Mouse (Mus musculus) cerebellum, adult 2 months (tissue): Measurements from ENCODE around the gene Camkmt. TPM values are rescaled to one million over a fixed set of nuclear protein-coding genes. Genes with fewer than 3 reads are reported as not detected.

Experiments
- DNase-seq, 2 experiments: peaks; one replicate each; pipeline ENCODE4 v3.0.0; 2021
- H3K27ac ChIP-seq: fragments of 200-500 bp; 2 replicates; pipeline ENCODE4 v1.5.1; 2012; ENCODE audit warnings: low read length, control low read depth, inconsistent platforms; ENCODE audit not compliant: insufficient read depth
- H3K27me3 ChIP-seq: fragments of 200-500 bp; 2 replicates; pipeline ENCODE4 v1.6.1; 2012; ENCODE audit warnings: inconsistent platforms, mild to moderate bottlenecking, low read length, moderate library complexity; ENCODE audit not compliant: control insufficient read depth, insufficient read depth
- H3K4me1 ChIP-seq: fragments of 200-500 bp; 2 replicates; pipeline ENCODE4 v1.6.1; 2011; ENCODE audit warnings: low read length; ENCODE audit not compliant: control insufficient read depth, insufficient read depth
- H3K4me3 ChIP-seq: fragments of 200-500 bp; replicated peaks from 2 replicates; pipeline ENCODE3; 2011; ENCODE audit warnings: mild to moderate bottlenecking, low read depth, low read length, control low read depth; ENCODE audit not compliant: insufficient read depth
- CTCF ChIP-seq: fragments of 200-500 bp; IDR thresholded peaks from 2 replicates; pipeline ENCODE4 v1.5.1; 2011; ENCODE audit warnings: low read depth, mild to moderate bottlenecking, control low read depth, low read length, moderate library complexity, borderline replicate concordance; ENCODE audit not compliant: insufficient read depth
- POLR2A ChIP-seq: fragments of 200-500 bp; IDR thresholded peaks from 2 replicates; pipeline ENCODE4 v1.6.1; 2011; ENCODE audit warnings: low read length, control low read depth, borderline replicate concordance; ENCODE audit not compliant: insufficient read depth
- WGBS: fragments of 180-500 bp; shearing (Covaris S2); methylation state at CpG from one replicate; pipeline ENCODE4 v1.1.7; 2018; 5-methylcytosine and 5-hydroxymethylcytosine counted together
- polyA plus RNA-seq: library from polyadenylated mRNA; depleted of rRNA; stranded (reverse); fragments of >200 nt; gene quantifications from 2 replicates; pipeline ENCODE4 v1.2.3, GENCODE M21; 2012

The Camkmt gene
- polyA plus RNA-seq, 1 experiment = 6.6 TPM

GRCm38 (mm10) chr17:85381578-85382223 lies 291.3 kb downstream of the Camkmt start:
- H3K4me3 ChIP-seq = no peak overlapping the region
- no peak for DNase-seq
- H3K27me3 ChIP-seq = no peaks in the 10 kb centered on the region
- 82% methylated on average over 8 of the region's 8 CpGs for WGBS
- no peak for TF ChIP-seq CTCF
- TF ChIP-seq POLR2A = no peak
- H3K27ac ChIP-seq = no peak overlapping the region
- no peaks in the 10 kb centered on the region for H3K4me1 ChIP-seq

- Histone ChIP-seq H3K27ac (no peak overlapping the region), H3K4me3 (no peak overlapping the region), H3K27me3 (no peaks in the 10 kb centered on the region), H3K4me1 (no peaks in the 10 kb centered on the region)
- no peak for DNase-seq
- TF ChIP-seq POLR2A (no peak), CTCF (no peak)
- WGBS = 73% methylated on average over 4 of the region's 4 CpGs
Measured at GRCm38 (mm10) chr17:85382344-85382743, 292.0 kb downstream of the Camkmt start.

GRCm38 (mm10) chr17:85382906-85383305 lies 292.6 kb downstream of the Camkmt start:
- no peak for DNase-seq
- WGBS = 88% methylated on average over 6 of the region's 6 CpGs
- H3K27ac ChIP-seq = no peak overlapping the region
- H3K27me3 ChIP-seq = no peaks in the 10 kb centered on the region
- no peaks in the 10 kb centered on the region for H3K4me1 ChIP-seq
- no peak overlapping the region for H3K4me3 ChIP-seq
- TF ChIP-seq POLR2A = no peak
- no peak for TF ChIP-seq CTCF

GRCm38 (mm10) chr17:85393091-85393890 lies 302.9 kb downstream of the Camkmt start:
- WGBS = 60% methylated on average over 16 of the region's 16 CpGs
- Histone ChIP-seq H3K4me3 (no peak overlapping the region), H3K4me1 (no peaks in the 10 kb centered on the region), H3K27me3 (no peaks in the 10 kb centered on the region), H3K27ac (no peak overlapping the region)
- TF ChIP-seq POLR2A = no peak
- TF ChIP-seq CTCF = no peak
- DNase-seq = no peak

- H3K4me3 ChIP-seq = no peak overlapping the region
- H3K27ac ChIP-seq = no peak overlapping the region
- TF ChIP-seq POLR2A (no peak), CTCF (no peak)
- WGBS = 78% methylated on average over 7 of the region's 7 CpGs
- no peaks in the 10 kb centered on the region for H3K27me3 ChIP-seq
- no peak for DNase-seq
- no peaks in the 10 kb centered on the region for H3K4me1 ChIP-seq
Measured at GRCm38 (mm10) chr17:85393891-85394321, 303.6 kb downstream of the Camkmt start.

GRCm38 (mm10) chr17:85395502-85395901 lies 305.1 kb downstream of the Camkmt start:
- TF ChIP-seq POLR2A (no peak), CTCF (no peak)
- no peak for DNase-seq
- Histone ChIP-seq H3K4me3 (no peak overlapping the region), H3K4me1 (no peaks in the 10 kb centered on the region), H3K27ac (no peak overlapping the region), H3K27me3 (no peaks in the 10 kb centered on the region)
- 79% methylated on average over 5 of the region's 5 CpGs for WGBS

- no peak overlapping the region for H3K27ac ChIP-seq
- no peaks in the 10 kb centered on the region for H3K4me1 ChIP-seq
- H3K27me3 ChIP-seq = no peaks in the 10 kb centered on the region
- WGBS = 84% methylated on average over 4 of the region's 4 CpGs
- no peak overlapping the region for H3K4me3 ChIP-seq
- no peak for TF ChIP-seq POLR2A
- no peak for TF ChIP-seq CTCF
- DNase-seq = no peak
Measured at GRCm38 (mm10) chr17:85400751-85401150, 310.4 kb downstream of the Camkmt start.

GRCm38 (mm10) chr17:85405161-85405560 lies 314.8 kb downstream of the Camkmt start:
- Histone ChIP-seq H3K4me1 (no peaks in the 10 kb centered on the region), H3K27ac (no peak overlapping the region), H3K27me3 (no peaks in the 10 kb centered on the region), H3K4me3 (no peak overlapping the region)
- TF ChIP-seq POLR2A = no peak
- no peak for TF ChIP-seq CTCF
- 85% methylated on average over 5 of the region's 5 CpGs for WGBS
- no peak for DNase-seq
